Mouse (Mus musculus) CH12.LX (cell line): ENCODE measurements around the gene Ttc33. TPM values are rescaled to one million over a fixed set of nuclear protein-coding genes. Genes with fewer than 3 reads are reported as not detected.
A peak's percentile ranks its signal among the peaks of the same experiment; 100 is the strongest.

ENCODE experiments used
- DNase-seq: peaks from one replicate; pipeline ENCODE4 v3.0.0-alpha.2; 2013; ENCODE audit errors: extremely low read depth
- H3K27ac ChIP-seq: 2 replicates; pipeline ENCODE4 v1.5.1; 2012; ENCODE audit warnings: low read depth, mild to moderate bottlenecking, control low read depth, moderate library complexity; ENCODE audit not compliant: insufficient read depth
- H3K27me3 ChIP-seq: replicated peaks from 2 replicates; pipeline ENCODE3; 2012; ENCODE audit warnings: inconsistent platforms
- H3K36me3 ChIP-seq, 2 experiments: replicated peaks in 1 of 2; 2 replicates each; pipeline versions ENCODE3 to v1.6.1; 2012; ENCODE audit warnings: inconsistent platforms in 1 of 2, low read length in 1 of 2, mild to moderate bottlenecking in 1 of 2, mixed read lengths in 1 of 2, moderate library complexity in 1 of 2; ENCODE audit not compliant: control insufficient read depth in 1 of 2, insufficient read depth in 1 of 2
- H3K4me1 ChIP-seq, 2 experiments: 2 replicates each; pipeline ENCODE4 v1.6.1; 2012; ENCODE audit warnings: inconsistent platforms in 1 of 2, moderate library complexity in 1 of 2; ENCODE audit not compliant: insufficient read depth in 2 of 2, control insufficient read depth in 1 of 2
- H3K4me2 ChIP-seq: 2 replicates; pipeline ENCODE4 v1.6.1; 2012; ENCODE audit warnings: low read depth, mild to moderate bottlenecking, control low read depth; ENCODE audit not compliant: poor library complexity, insufficient read depth, severe bottlenecking
- H3K4me3 ChIP-seq, 3 experiments: fragments of 150-350 bp in 1 of 3; sonication (generic) in 1 of 3; replicated peaks in 1 of 3; 2 replicates each; pipeline versions ENCODE3 to v1.5.1; 2011 to 2012; ENCODE audit warnings: low read depth in 2 of 3, low read length in 2 of 3, mild to moderate bottlenecking in 2 of 3, moderate library complexity in 2 of 3, control low read depth in 1 of 3, improper control_type of control experiment in 1 of 3, inconsistent platforms in 1 of 3, mixed read lengths in 1 of 3; ENCODE audit not compliant: poor library complexity in 1 of 3
- H3K79me2 ChIP-seq: replicated peaks from 2 replicates; pipeline ENCODE4 v1.6.1; 2012; ENCODE audit warnings: mild to moderate bottlenecking, moderate library complexity; ENCODE audit not compliant: control insufficient read depth, poor library complexity, insufficient read depth, severe bottlenecking; ENCODE audit errors: extremely low read depth
- H3K9ac ChIP-seq: 2 replicates; pipeline ENCODE4 v1.6.1; 2012; ENCODE audit warnings: low read depth, mild to moderate bottlenecking, control low read depth, moderate library complexity; ENCODE audit not compliant: insufficient read depth
- H3K9me3 ChIP-seq: replicated peaks from 2 replicates; pipeline ENCODE3; 2012; ENCODE audit warnings: low read length, inconsistent platforms, mixed read lengths
- BHLHE40 ChIP-seq: IDR thresholded peaks from 2 replicates; pipeline ENCODE4 v1.6.1; 2011; ENCODE audit warnings: mild to moderate bottlenecking, low read depth, low read length, improper control_type of control experiment
- CHD1 ChIP-seq: IDR thresholded peaks from 2 replicates; pipeline ENCODE4 v1.6.1; 2012; ENCODE audit warnings: low read depth, low read length, improper control_type of control experiment, inconsistent platforms
- E2F4 ChIP-seq: IDR thresholded peaks from 2 replicates; pipeline ENCODE4 v1.6.1; 2011; ENCODE audit warnings: low read depth, low read length, improper control_type of control experiment; ENCODE audit not compliant: insufficient replicate concordance
- EP300 ChIP-seq: IDR thresholded peaks from 2 replicates; pipeline ENCODE4 v1.6.1; 2011; ENCODE audit warnings: low read length, improper control_type of control experiment
- ETS1 ChIP-seq: conservative IDR thresholded peaks from 2 replicates; pipeline ENCODE4 v1.6.1; 2012; ENCODE audit warnings: low read depth, mild to moderate bottlenecking, inconsistent platforms, low read length, improper control_type of control experiment, moderate library complexity
- IRF4 ChIP-seq: IDR thresholded peaks from 2 replicates; pipeline ENCODE4 v1.6.1; 2014; ENCODE audit warnings: low read depth, mild to moderate bottlenecking, inconsistent platforms, low read length, improper control_type of control experiment
- JUND ChIP-seq: conservative IDR thresholded peaks from 2 replicates; pipeline ENCODE4 v1.6.1; 2011; ENCODE audit warnings: low read depth, low read length, improper control_type of control experiment
- MAFK ChIP-seq: IDR thresholded peaks from 2 replicates; pipeline ENCODE4 v1.6.1; 2011; ENCODE audit warnings: low read length, improper control_type of control experiment; ENCODE audit not compliant: insufficient replicate concordance
- MAX ChIP-seq: IDR thresholded peaks from 2 replicates; pipeline ENCODE4 v1.6.1; 2011; ENCODE audit warnings: low read length, improper control_type of control experiment
- MAZ ChIP-seq: IDR thresholded peaks from 2 replicates; pipeline ENCODE4 v1.6.1; 2012; ENCODE audit warnings: low read depth, mild to moderate bottlenecking, inconsistent platforms, low read length, improper control_type of control experiment, moderate library complexity
- MEF2A ChIP-seq: IDR thresholded peaks from 2 replicates; pipeline ENCODE4 v1.6.1; 2014; ENCODE audit warnings: low read depth, mild to moderate bottlenecking, inconsistent platforms, low read length, improper control_type of control experiment, borderline replicate concordance
- MXI1 ChIP-seq: IDR thresholded peaks from 2 replicates; pipeline ENCODE4 v1.6.1; 2011; ENCODE audit warnings: mild to moderate bottlenecking, low read depth, low read length, improper control_type of control experiment
- MYC ChIP-seq: IDR thresholded peaks from 2 replicates; pipeline ENCODE4 v1.6.1; 2011; ENCODE audit warnings: low read depth, mild to moderate bottlenecking, improper control_type of control experiment, low read length
- PAX5 ChIP-seq: IDR thresholded peaks from 2 replicates; pipeline ENCODE4 v1.6.1; 2012; ENCODE audit warnings: low read length, inconsistent platforms, mixed read lengths
- RCOR1 ChIP-seq: conservative IDR thresholded peaks from 2 replicates; pipeline ENCODE4 v1.6.1; 2012; ENCODE audit warnings: low read depth, mild to moderate bottlenecking, inconsistent platforms, low read length, improper control_type of control experiment
- SIN3A ChIP-seq: IDR thresholded peaks from 2 replicates; pipeline ENCODE4 v1.6.1; 2012; ENCODE audit warnings: low read length, improper control_type of control experiment, inconsistent platforms
- SMC3 ChIP-seq: IDR thresholded peaks from 2 replicates; pipeline ENCODE4 v1.6.1; 2011; ENCODE audit warnings: low read depth, low read length, improper control_type of control experiment
- ZKSCAN1 ChIP-seq: IDR thresholded peaks from 2 replicates; pipeline ENCODE4 v1.6.1; 2012; ENCODE audit warnings: low read depth, inconsistent platforms, low read length, improper control_type of control experiment, borderline replicate concordance
- ZMIZ1 ChIP-seq: IDR thresholded peaks from 2 replicates; pipeline ENCODE4 v1.6.1; 2012; ENCODE audit warnings: low read depth, mild to moderate bottlenecking, inconsistent platforms, low read length, improper control_type of control experiment
- ZNF384 ChIP-seq: IDR thresholded peaks from 2 replicates; pipeline ENCODE4 v1.6.1; 2012; ENCODE audit warnings: low read depth, low read length, improper control_type of control experiment, inconsistent platforms
- dilution Hi-C: fragments of 300-500 bp; cut with MboI; formaldehyde crosslinking; loops from 2 replicates; pipeline ENCODE4 v1.14.3; 2020; ENCODE audit warnings: low sequenced_read_pairs; ENCODE audit not compliant: extremely low pct_unique_long_range_greater_than_20kb, extremely low pct_ligation_motif_present
- in situ Hi-C: fragments of 300-500 bp; cut with MboI; formaldehyde crosslinking; loops from 3 replicates; pipeline ENCODE4 v1.14.3; 2019; ENCODE audit warnings: low sequenced_read_pairs, low pct_ligation_motif_present, low pct_unique_long_range_greater_than_20kb, mixed read lengths
- polyA plus RNA-seq: library from polyadenylated mRNA; unstranded; fragments of >175 nt; gene quantifications from 2 replicates; pipeline ENCODE4 v1.2.1, GENCODE M21; 2012; ENCODE audit warnings: low read depth; ENCODE audit not compliant: insufficient read length
- total RNA-seq, 2 experiments: library from RNA; depleted of rRNA; stranded (reverse); fragments of 300-350 nt in 1 of 2; fragments of >200 nt in 1 of 2; gene quantifications; 2 replicates each; pipeline ENCODE4 v1.2.3; 2012 to 2014

The Ttc33 gene
- total and polyA plus RNA-seq, 3 experiments = 24.5 to 53.6 (median 34.8) TPM

DNA sequence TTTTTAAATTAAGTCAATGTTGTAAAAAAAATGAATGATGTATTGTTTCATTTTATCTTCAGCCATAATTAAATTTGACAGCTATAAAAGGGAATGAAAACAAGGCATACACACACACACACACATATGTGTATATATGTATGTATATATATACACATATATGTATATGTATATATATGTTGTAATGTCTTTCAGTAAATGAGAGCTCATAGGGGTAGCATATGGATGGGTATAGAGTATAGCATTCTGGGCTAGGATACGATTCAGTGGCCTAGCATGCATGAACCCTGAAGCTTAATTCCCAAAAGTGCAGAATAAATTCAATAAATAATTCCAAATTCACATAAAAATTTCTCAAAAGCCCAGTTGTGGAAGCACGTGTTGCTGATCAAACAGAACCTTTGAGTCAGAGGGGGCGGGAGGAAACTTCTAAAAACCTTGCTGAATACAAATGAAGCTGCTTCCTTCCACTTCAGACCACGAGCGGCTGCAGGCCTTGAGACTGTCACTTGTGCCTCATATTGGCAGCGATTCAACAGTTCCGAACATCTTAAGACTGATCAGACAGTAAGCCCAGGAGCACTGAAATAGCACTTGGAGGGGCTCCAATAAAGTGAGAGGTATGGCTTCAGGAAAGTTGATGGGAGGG lies 51.8 kb downstream of the Ttc33 start:
- Histone ChIP-seq H3K4me3 (peak overlapping the region in 2 of 3 experiments; percentile 24 to 35), H3K9me3 (no peaks in the 10 kb centered on the region)
- TF ChIP-seq ZMIZ1 = 0 out of 2 replicates have a peak, but pooled peaks have one; percentile 32
- TF ChIP-seq SIN3A = peak; percentile 66; the same call in 1 of the 2 replicates
- TF ChIP-seq SMC3 = no peak; the same call in 1 of the 2 replicates
- TF ChIP-seq ZKSCAN1 = no peak
- no peak for TF ChIP-seq MAZ
- TF ChIP-seq MAX = peak; percentile 90
- no peak for TF ChIP-seq JUND
- peak; percentile 71 for TF ChIP-seq ETS1
- TF ChIP-seq EP300 = peak; percentile 32; the same call in 1 of the 2 replicates
- no peak for TF ChIP-seq MAFK
- peak; percentile 44; the same call in 1 of the 2 replicates for TF ChIP-seq CHD1
- no peak for TF ChIP-seq RCOR1
- 0 out of 2 replicates have a peak, but pooled peaks have one; percentile 33 for TF ChIP-seq MEF2A
- 0 out of 2 replicates have a peak, but pooled peaks have one; percentile 35 for TF ChIP-seq IRF4
- no peak for TF ChIP-seq PAX5
- TF ChIP-seq MYC = peak; percentile 90
- peak; percentile 81 for TF ChIP-seq MXI1
- TF ChIP-seq BHLHE40 = peak; percentile 90
- peak; percentile 26; the same call in 1 of the 2 replicates for TF ChIP-seq E2F4
- no peak for TF ChIP-seq ZNF384

More for the DNA sequence above, 51.8 kb downstream of the Ttc33 start:
- in situ Hi-C loops (loop anchor here (25.0 kb wide), 3 partner anchors 375 to 975 kb away; no protein-coding TSS in a partner anchor), dilution Hi-C loops (no loop called here)
- peak overlapping the region; percentile 11; the same call in 1 of the 2 replicates for H3K27ac ChIP-seq
- H3K36me3 ChIP-seq = peaks cover 9 to 29% of the 10 kb centered on the region in 2 experiments
- H3K79me2 ChIP-seq = peaks cover 9% of the 10 kb centered on the region
- peak overlapping the region; percentile 40 for H3K9ac ChIP-seq
- DNase-seq = peak; percentile 55
- peak overlapping the region; percentile 54 for H3K4me2 ChIP-seq
- peaks cover 7 to 40% of the 10 kb centered on the region in 2 experiments; a peak in 3 of 4 replicates for H3K4me1 ChIP-seq
- no peaks in the 10 kb centered on the region for H3K27me3 ChIP-seq
